Mouse (Mus musculus) brown adipose tissue, adult 24 weeks (tissue): Measurements from ENCODE around the gene Sulf2. TPM values are rescaled to one million over a fixed set of nuclear protein-coding genes. Genes with fewer than 3 reads are reported as not detected.

Experiments used
- H3K27ac ChIP-seq: fragments of 200-500 bp; replicated peaks from 2 replicates; pipeline ENCODE4 v1.5.1; 2012; ENCODE audit warnings: low read depth, mild to moderate bottlenecking, low read length
- H3K4me1 ChIP-seq: fragments of 200-500 bp; 2 replicates; pipeline ENCODE4 v1.6.1; 2012; ENCODE audit warnings: low read length, mixed read lengths; ENCODE audit not compliant: control insufficient read depth, insufficient read depth, insufficient read length
- H3K4me3 ChIP-seq: fragments of 200-500 bp; 2 replicates; pipeline ENCODE4 v1.5.1; 2012; ENCODE audit warnings: low read depth, mild to moderate bottlenecking, low read length, moderate library complexity; ENCODE audit not compliant: insufficient read depth
- polyA plus RNA-seq: library from polyadenylated mRNA; stranded (reverse); fragments of >200 nt; gene quantifications from 2 replicates; pipeline ENCODE4 v1.2.4, GENCODE M21; 2012; ENCODE audit not compliant: missing spikeins, insufficient read depth, insufficient read length

Sulf2 gene
- polyA plus RNA-seq, 1 experiment: 40.8 TPM

- H3K27ac ChIP-seq: peak overlapping the region; percentile 45
- peaks cover 41% of the 10 kb centered on the region for H3K4me1 ChIP-seq
- no peak overlapping the region for H3K4me3 ChIP-seq
Measured at GRCm38 (mm10) chr2:166147930-166148651, 7.4 kb downstream of the Sulf2 start.

GRCm38 (mm10) chr2:166146446-166146845 is 9.0 kb downstream of the Sulf2 start:
- no peak overlapping the region for H3K4me3 ChIP-seq
- peaks cover 40% of the 10 kb centered on the region for H3K4me1 ChIP-seq
- no peak overlapping the region for H3K27ac ChIP-seq

- H3K4me3 ChIP-seq: no peak overlapping the region
- H3K4me1 ChIP-seq: peaks cover 39% of the 10 kb centered on the region
- no peak overlapping the region for H3K27ac ChIP-seq
Measured at GRCm38 (mm10) chr2:166145031-166145430, 10.4 kb downstream of the Sulf2 start.

- no peak overlapping the region for H3K4me3 ChIP-seq
- H3K4me1 ChIP-seq: peaks cover 31% of the 10 kb centered on the region
Measured at GRCm38 (mm10) chr2:166143871-166144270, 11.6 kb downstream of the Sulf2 start.

GRCm38 (mm10) chr2:166142561-166143112 is 12.8 kb downstream of the Sulf2 start:
- peak overlapping the region; percentile 59; the same call in 1 of the 2 replicates for H3K27ac ChIP-seq
- H3K4me3 ChIP-seq: no peak overlapping the region
- H3K4me1 ChIP-seq: peaks cover 22% of the 10 kb centered on the region

More at GRCm38 (mm10) chr2:166143871-166144270, 11.6 kb downstream of the Sulf2 start:
- H3K27ac ChIP-seq: no peak overlapping the region

- Histone ChIP-seq H3K4me1 (peaks cover 15% of the 10 kb centered on the region), H3K4me3 (no peak overlapping the region), H3K27ac (peak overlapping the region; percentile 74)
Measured at GRCm38 (mm10) chr2:166141910-166142309, 13.6 kb downstream of the Sulf2 start.

- peak overlapping the region; percentile 49; the same call in 1 of the 2 replicates for H3K27ac ChIP-seq
- H3K4me3 ChIP-seq: no peak overlapping the region
- H3K4me1 ChIP-seq: peaks cover 18% of the 10 kb centered on the region
Measured at GRCm38 (mm10) chr2:166141039-166141438, 14.4 kb downstream of the Sulf2 start.

- H3K4me1 ChIP-seq: peaks cover 21% of the 10 kb centered on the region
- peak overlapping the region; percentile 49; the same call in 1 of the 2 replicates for H3K27ac ChIP-seq
- no peak overlapping the region for H3K4me3 ChIP-seq
Measured at GRCm38 (mm10) chr2:166140427-166140826, 15.0 kb downstream of the Sulf2 start.

GRCm38 (mm10) chr2:166138308-166138707 is 17.2 kb downstream of the Sulf2 start:
- peaks cover 21% of the 10 kb centered on the region for H3K4me1 ChIP-seq
- H3K4me3 ChIP-seq: no peak overlapping the region
- no peak overlapping the region for H3K27ac ChIP-seq

GRCm38 (mm10) chr2:166137467-166137866 is 18.0 kb downstream of the Sulf2 start:
- Histone ChIP-seq H3K4me3 (no peak overlapping the region), H3K27ac (no peak overlapping the region), H3K4me1 (peaks cover 14% of the 10 kb centered on the region)

- no peak overlapping the region for H3K27ac ChIP-seq
- no peak overlapping the region for H3K4me3 ChIP-seq
- peaks cover 10% of the 10 kb centered on the region for H3K4me1 ChIP-seq
Measured at GRCm38 (mm10) chr2:166135711-166136485, 19.6 kb downstream of the Sulf2 start.

- Histone ChIP-seq H3K4me3 (no peak overlapping the region), H3K4me1 (peaks cover 17% of the 10 kb centered on the region), H3K27ac (no peak overlapping the region)
Measured at GRCm38 (mm10) chr2:166128756-166129155, 26.7 kb downstream of the Sulf2 start.

GRCm38 (mm10) chr2:166128032-166128431 is 27.4 kb downstream of the Sulf2 start:
- Histone ChIP-seq H3K4me1 (peaks cover 17% of the 10 kb centered on the region), H3K27ac (no peak overlapping the region), H3K4me3 (no peak overlapping the region)

- Histone ChIP-seq H3K4me1 (peaks cover 17% of the 10 kb centered on the region), H3K27ac (no peak overlapping the region), H3K4me3 (no peak overlapping the region)
Measured at GRCm38 (mm10) chr2:166126343-166126742, 29.1 kb downstream of the Sulf2 start.

- H3K27ac ChIP-seq: no peak overlapping the region
- no peak overlapping the region for H3K4me3 ChIP-seq
- H3K4me1 ChIP-seq: peaks cover 17% of the 10 kb centered on the region
Measured at GRCm38 (mm10) chr2:166125492-166126252, 29.8 kb downstream of the Sulf2 start.
